Mouse (Mus musculus) megakaryocyte, embryonic 14.5 days (primary cell): Measurements from ENCODE around the gene Lsm12.

ENCODE experiments used
- FLI1 ChIP-seq: IDR thresholded peaks from 2 replicates; pipeline ENCODE4 v1.6.1; 2012; ENCODE audit warnings: low read length, inconsistent platforms, mixed read lengths
- GATA1 ChIP-seq: IDR thresholded peaks from 3 replicates; pipeline ENCODE4 v1.6.1; 2012; ENCODE audit warnings: mixed read lengths, low read length, inconsistent platforms, borderline replicate concordance

- TF ChIP-seq GATA1 (no peak), FLI1 (no peak)
These were observed 42.7 kb downstream of the Lsm12 start for GRCm38 (mm10) chr11:102142355-102142754.
